Mouse (Mus musculus) regulatory T cell (primary cell): Measurements from ENCODE around the gene Selenoo.

Source experiments
- in situ Hi-C: fragments of 300-600 bp; cut with MboI, MseI; formaldehyde crosslinking; loops from one replicate; pipeline ENCODE4 v1.15.1; 2025; ENCODE audit warnings: high pct_unique_total_duplicates

The Selenoo gene

GRCm38 (mm10) chr15:89088607-89089247 lies at the start of gene Selenoo:
TSS of gene Selenoo (plus strand) at chr15:89089084.
- in situ Hi-C loops, result loop anchor here (10.0 kb wide), 1 partner anchor 264 kb away; no protein-coding TSS in a partner anchor

GRCm38 (mm10) chr15:89044381-89044780 lies 44.5 kb upstream of the Selenoo start:
- in situ Hi-C loops, result no loop called here

- in situ Hi-C loops, result no loop called here
These were observed 42.5 kb upstream of the Selenoo start for GRCm38 (mm10) chr15:89046356-89046755.

- in situ Hi-C loops, result no loop called here
These were observed 34.2 kb upstream of the Selenoo start for GRCm38 (mm10) chr15:89054666-89055065.

- in situ Hi-C loops, result no loop called here
These were observed 30.1 kb upstream of the Selenoo start for GRCm38 (mm10) chr15:89058736-89059135.

- in situ Hi-C loops, result no loop called here
These were observed 29.5 kb upstream of the Selenoo start, which contains the start of gene Panx2 for GRCm38 (mm10) chr15:89059161-89059931. TSS of gene Panx2 (plus strand) at chr15:89059734.

- in situ Hi-C loops, result no loop called here
These were observed 28.7 kb upstream of the Selenoo start for GRCm38 (mm10) chr15:89060032-89060681.

- in situ Hi-C loops, result no loop called here
These were observed 27.9 kb upstream of the Selenoo start for GRCm38 (mm10) chr15:89060811-89061460.

- in situ Hi-C loops, result no loop called here
These were observed 26.9 kb upstream of the Selenoo start for GRCm38 (mm10) chr15:89061761-89062517.

- in situ Hi-C loops, result no loop called here
These were observed 26.4 kb upstream of the Selenoo start for GRCm38 (mm10) chr15:89062518-89062910.

- in situ Hi-C loops, result no loop called here
These were observed 25.9 kb upstream of the Selenoo start for GRCm38 (mm10) chr15:89063001-89063400.

- in situ Hi-C loops, result no loop called here
These were observed 25.3 kb upstream of the Selenoo start for GRCm38 (mm10) chr15:89063536-89063935.

GRCm38 (mm10) chr15:89064891-89065290 lies 24.0 kb upstream of the Selenoo start:
- in situ Hi-C loops, result no loop called here

GRCm38 (mm10) chr15:89067609-89068008 lies 21.3 kb upstream of the Selenoo start:
- in situ Hi-C loops, result no loop called here

GRCm38 (mm10) chr15:89068226-89068625 lies 20.7 kb upstream of the Selenoo start:
- in situ Hi-C loops, result no loop called here

- in situ Hi-C loops, result no loop called here
These were observed 19.5 kb upstream of the Selenoo start for GRCm38 (mm10) chr15:89069336-89069840.

GRCm38 (mm10) chr15:89070606-89071005 lies 18.3 kb upstream of the Selenoo start:
- in situ Hi-C loops, result no loop called here

GRCm38 (mm10) chr15:89073993-89074603 lies 14.8 kb upstream of the Selenoo start:
- in situ Hi-C loops, result no loop called here

- in situ Hi-C loops, result no loop called here
These were observed 14.0 kb upstream of the Selenoo start, which contains the start of gene Trabd for GRCm38 (mm10) chr15:89074613-89075477. TSS of gene Trabd (plus strand) at chr15:89075124.
